Mouse (Mus musculus): Measurements from ENCODE around the gene Rc3h1. TPM values are rescaled to one million over a fixed set of nuclear protein-coding genes. Genes with fewer than 3 reads are reported as not detected.

Rc3h1 gene
- total and polyA plus RNA-seq, 3 experiments, result 1.3 to 53.6 (median 27.0) TPM

DNA sequence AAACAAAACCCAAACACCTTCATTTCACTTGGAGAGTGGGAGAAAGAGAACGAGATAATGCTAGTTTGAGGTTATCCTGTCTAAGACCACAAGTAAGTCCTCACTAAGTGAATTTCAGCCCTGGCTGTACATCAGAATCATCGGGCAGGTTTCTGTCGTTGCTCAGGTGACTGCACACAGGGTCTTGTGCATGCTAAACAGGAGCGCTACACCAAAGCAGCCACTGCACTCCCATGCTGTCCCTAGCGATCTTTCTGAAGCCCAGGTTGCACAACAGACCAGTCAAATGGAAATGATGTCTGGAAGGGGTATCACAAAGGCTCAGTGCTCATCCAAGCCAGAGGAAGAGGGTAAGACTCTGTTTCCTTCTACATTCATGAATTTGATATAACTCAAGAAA, 100.3 kb downstream of the Rc3h1 start:
- H3K4me1 ChIP-seq (ENCODE audit: insufficient read depth, low read depth, low read length), result no peaks in the 10 kb centered on the region
- no peak for DNase-seq (ENCODE audit: low spot score)
- ATAC-seq (ENCODE audit: extremely low read depth, insufficient number of reproducible peaks, low FRiP score, poor library complexity, severe bottlenecking), result no peak
- TF ChIP-seq TAL1 (conservative IDR thresholded peaks at IDR 0.05; ENCODE audit: low read depth, low read length) (no peak), GATA2 (IDR thresholded peaks at IDR 0.05; ENCODE audit: borderline replicate concordance, low read depth, low read length) (no peak), CTCF (IDR thresholded peaks at IDR 0.05; ENCODE audit: low read depth, low read length) (no peak), GATA1 (IDR thresholded peaks at IDR 0.05; ENCODE audit: borderline replicate concordance, low read length) (no peak), POLR2AphosphoS5 (IDR thresholded peaks at IDR 0.05; ENCODE audit: insufficient replicate concordance, low read depth, low read length) (no peak)
- no peak overlapping the region for H3K4me3 ChIP-seq (ENCODE audit: low read depth, low read length)
- no peaks in the 10 kb centered on the region for H3K9me3 ChIP-seq (replicated peaks)
- peaks cover 41% of the 10 kb centered on the region for H3K36me3 ChIP-seq (replicated peaks)
- no peaks in the 10 kb centered on the region for H3K27me3 ChIP-seq (ENCODE audit: insufficient read depth, low read length)

DNA sequence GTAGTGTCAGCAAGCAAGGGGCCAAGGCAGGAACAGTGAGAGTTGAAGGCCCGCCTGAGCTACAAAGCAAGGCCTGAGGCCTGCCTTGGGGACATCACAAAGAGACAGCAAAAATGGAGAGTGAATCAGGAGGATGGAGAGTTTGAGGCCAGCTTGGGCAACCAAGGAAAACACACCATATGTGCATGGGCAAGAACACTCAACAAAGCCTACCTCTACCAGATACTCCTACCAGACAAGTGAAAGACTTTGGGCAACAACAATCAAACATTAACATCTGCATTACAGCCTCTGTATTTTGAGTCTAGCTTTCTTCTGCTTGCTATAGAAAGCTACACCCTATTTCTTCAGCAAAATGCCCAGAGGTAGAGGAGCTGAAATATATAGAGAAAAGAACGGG, 101.8 kb downstream of the Rc3h1 start:
- ATAC-seq (ENCODE audit: extremely low read depth, insufficient number of reproducible peaks, low FRiP score, poor library complexity, severe bottlenecking) (no peak), DNase-seq (ENCODE audit: low spot score) (no peak)
- peaks cover 42% of the 10 kb centered on the region for H3K36me3 ChIP-seq (replicated peaks)
- H3K4me3 ChIP-seq (ENCODE audit: low read depth, low read length), result no peak overlapping the region
- no peaks in the 10 kb centered on the region for H3K27me3 ChIP-seq (ENCODE audit: insufficient read depth, low read length)
- no peak for TF ChIP-seq TAL1 (conservative IDR thresholded peaks at IDR 0.05; ENCODE audit: low read depth, low read length)
- TF ChIP-seq GATA1 (IDR thresholded peaks at IDR 0.05; ENCODE audit: borderline replicate concordance, low read length), result no peak
- no peak for TF ChIP-seq GATA2 (IDR thresholded peaks at IDR 0.05; ENCODE audit: borderline replicate concordance, low read depth, low read length)
- no peak for TF ChIP-seq POLR2AphosphoS5 (IDR thresholded peaks at IDR 0.05; ENCODE audit: insufficient replicate concordance, low read depth, low read length)
- no peak for TF ChIP-seq CTCF (IDR thresholded peaks at IDR 0.05; ENCODE audit: low read depth, low read length)
- no peaks in the 10 kb centered on the region for H3K9me3 ChIP-seq (replicated peaks)
- H3K4me1 ChIP-seq (ENCODE audit: insufficient read depth, low read depth, low read length), result no peaks in the 10 kb centered on the region

DNA sequence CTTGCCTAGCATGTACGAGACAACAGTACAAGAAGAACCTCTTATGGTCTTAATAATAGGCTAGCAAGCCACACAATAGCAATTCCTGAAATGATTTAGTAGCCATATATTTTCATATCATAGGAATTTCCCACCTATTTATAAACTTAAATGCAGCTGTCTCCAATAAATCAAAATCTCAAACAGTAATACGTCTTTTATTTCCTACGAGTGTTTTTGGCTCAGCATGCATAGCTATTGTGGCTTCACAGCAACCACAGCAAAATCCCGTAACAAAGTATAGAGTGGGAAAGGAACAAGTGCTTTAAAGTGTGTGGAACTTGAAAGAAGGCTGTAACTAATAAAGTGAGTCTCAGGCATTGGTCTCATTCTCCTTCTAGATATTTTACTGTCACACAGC, 104.2 kb downstream of the Rc3h1 start:
- Histone ChIP-seq H3K27me3 (ENCODE audit: insufficient read depth, low read length) (no peaks in the 10 kb centered on the region), H3K4me1 (ENCODE audit: insufficient read depth, low read depth, low read length) (no peaks in the 10 kb centered on the region), H3K9me3 (replicated peaks) (no peaks in the 10 kb centered on the region), H3K36me3 (replicated peaks) (peaks cover 27% of the 10 kb centered on the region), H3K4me3 (ENCODE audit: low read depth, low read length) (no peak overlapping the region)
- no peak for ATAC-seq (ENCODE audit: extremely low read depth, insufficient number of reproducible peaks, low FRiP score, poor library complexity, severe bottlenecking)
- TF ChIP-seq CTCF (IDR thresholded peaks at IDR 0.05; ENCODE audit: low read depth, low read length) (no peak), GATA2 (IDR thresholded peaks at IDR 0.05; ENCODE audit: borderline replicate concordance, low read depth, low read length) (no peak), GATA1 (IDR thresholded peaks at IDR 0.05; ENCODE audit: borderline replicate concordance, low read length) (no peak), TAL1 (conservative IDR thresholded peaks at IDR 0.05; ENCODE audit: low read depth, low read length) (no peak), POLR2AphosphoS5 (IDR thresholded peaks at IDR 0.05; ENCODE audit: insufficient replicate concordance, low read depth, low read length) (no peak)
- no peak for DNase-seq (ENCODE audit: low spot score)

DNA sequence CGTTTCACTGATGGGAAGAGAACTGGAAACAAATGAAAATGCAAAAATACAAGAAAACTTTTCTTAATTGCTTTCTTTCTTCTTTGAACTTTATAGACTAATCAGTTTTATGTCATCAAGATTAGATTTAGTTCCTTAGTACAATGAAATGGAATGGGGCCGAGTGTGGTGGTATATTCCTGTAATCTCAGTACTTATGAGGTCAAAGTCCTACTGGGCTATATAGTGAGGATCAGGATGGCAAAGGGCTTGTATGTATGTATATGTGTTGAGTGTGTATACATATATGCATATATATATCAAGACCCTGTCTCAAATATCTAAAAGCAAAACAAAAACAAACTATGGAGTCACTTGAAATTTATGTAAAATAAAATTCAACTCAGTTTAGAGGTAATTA, 110.2 kb downstream of the Rc3h1 start:
- H3K36me3 ChIP-seq (replicated peaks), result peaks cover 40% of the 10 kb centered on the region

DNA sequence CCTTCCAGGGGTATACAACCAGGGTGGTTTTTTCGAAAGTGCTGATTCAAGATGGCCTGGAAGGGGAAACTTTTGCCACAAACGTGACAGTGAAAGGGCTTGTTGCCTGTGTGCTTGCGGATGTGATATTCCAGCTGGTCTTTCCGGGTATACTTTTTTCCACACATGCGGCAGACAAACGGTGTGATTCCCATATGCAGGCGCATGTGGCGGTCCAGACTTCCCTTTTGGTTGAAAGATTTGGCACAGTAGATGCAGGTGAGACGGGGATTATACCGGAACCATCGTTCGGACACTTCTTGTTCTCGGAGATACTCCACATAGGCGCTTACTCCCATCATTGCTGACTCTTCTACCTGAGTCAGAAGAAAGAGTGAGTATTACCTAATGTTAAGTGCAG, 113.8 kb downstream of the Rc3h1 start:
- ATAC-seq (ENCODE audit: extremely low read depth, insufficient number of reproducible peaks, low FRiP score, poor library complexity, severe bottlenecking), result no peak

More for the DNA sequence above, 110.2 kb downstream of the Rc3h1 start:
- DNase-seq (ENCODE audit: low spot score) (no peak), ATAC-seq (ENCODE audit: extremely low read depth, insufficient number of reproducible peaks, low FRiP score, poor library complexity, severe bottlenecking) (no peak)
- Histone ChIP-seq H3K4me3 (ENCODE audit: low read depth, low read length) (no peak overlapping the region), H3K27me3 (ENCODE audit: insufficient read depth, low read length) (no peaks in the 10 kb centered on the region), H3K9me3 (replicated peaks) (no peaks in the 10 kb centered on the region), H3K4me1 (ENCODE audit: insufficient read depth, low read depth, low read length) (no peaks in the 10 kb centered on the region)
- no peak for TF ChIP-seq GATA1 (IDR thresholded peaks at IDR 0.05; ENCODE audit: borderline replicate concordance, low read length)
- TF ChIP-seq GATA2 (IDR thresholded peaks at IDR 0.05; ENCODE audit: borderline replicate concordance, low read depth, low read length), result no peak
- no peak for TF ChIP-seq POLR2AphosphoS5 (IDR thresholded peaks at IDR 0.05; ENCODE audit: insufficient replicate concordance, low read depth, low read length)
- no peak for TF ChIP-seq CTCF (IDR thresholded peaks at IDR 0.05; ENCODE audit: low read depth, low read length)

More for the DNA sequence above, 113.8 kb downstream of the Rc3h1 start:
- H3K4me3 ChIP-seq (ENCODE audit: low read depth, low read length), result no peak overlapping the region
- no peaks in the 10 kb centered on the region for H3K4me1 ChIP-seq (ENCODE audit: insufficient read depth, low read depth, low read length)
- H3K9me3 ChIP-seq (replicated peaks), result no peaks in the 10 kb centered on the region
- peaks cover 36% of the 10 kb centered on the region for H3K36me3 ChIP-seq (replicated peaks)
- no peak for TF ChIP-seq TAL1 (conservative IDR thresholded peaks at IDR 0.05; ENCODE audit: low read depth, low read length)
- TF ChIP-seq GATA2 (IDR thresholded peaks at IDR 0.05; ENCODE audit: borderline replicate concordance, low read depth, low read length), result no peak
- TF ChIP-seq CTCF (IDR thresholded peaks at IDR 0.05; ENCODE audit: low read depth, low read length), result no peak
- no peak for TF ChIP-seq POLR2AphosphoS5 (IDR thresholded peaks at IDR 0.05; ENCODE audit: insufficient replicate concordance, low read depth, low read length)
- TF ChIP-seq GATA1 (IDR thresholded peaks at IDR 0.05; ENCODE audit: borderline replicate concordance, low read length), result no peak
- DNase-seq (ENCODE audit: low spot score), result no peak
- no peaks in the 10 kb centered on the region for H3K27me3 ChIP-seq (ENCODE audit: insufficient read depth, low read length)

Other genes with a start within 250 kb of the Rc3h1 start
- 256 and 302 TPM in 2 replicates for gene Rabgap1l, start 113.2 kb upstream of the Rc3h1 start, total RNA-seq (2014; fragmentation: Nextera tagmentation)
- 237 and 325 TPM in 2 replicates for gene Rabgap1l, start 113.2 kb upstream of the Rc3h1 start, total RNA-seq (2017)
- gene Rabgap1l, start 113.2 kb upstream of the Rc3h1 start, polyA plus RNA-seq (2012), result 11.8 and 12.9 TPM in 2 replicates
- gene Serpinc1, start 72.2 kb downstream of the Rc3h1 start, total RNA-seq (2014; fragmentation: Nextera tagmentation), result 1.3 and 1.8 TPM in 2 replicates
- 0.81 and 1.2 TPM in 2 replicates for gene Serpinc1, start 72.2 kb downstream of the Rc3h1 start, total RNA-seq (2017)
- gene Serpinc1, start 72.2 kb downstream of the Rc3h1 start, polyA plus RNA-seq (2012), result 0.13 and 0.17 TPM in 2 replicates
- gene Zbtb37, start 128.4 kb downstream of the Rc3h1 start, total RNA-seq (2014; fragmentation: Nextera tagmentation), result 11.1 and 11.6 TPM in 2 replicates
- 5.8 and 8.5 TPM in 2 replicates for gene Zbtb37, start 128.4 kb downstream of the Rc3h1 start, total RNA-seq (2017)
- 0.08 and 0.21 TPM in 2 replicates for gene Zbtb37, start 128.4 kb downstream of the Rc3h1 start, polyA plus RNA-seq (2012)
- gene Dars2, start 164.2 kb downstream of the Rc3h1 start, total RNA-seq (2014; fragmentation: Nextera tagmentation), result 35.2 and 41.1 TPM in 2 replicates
- 36.2 and 39.1 TPM in 2 replicates for gene Dars2, start 164.2 kb downstream of the Rc3h1 start, total RNA-seq (2017)
- 3.8 and 4.3 TPM in 2 replicates for gene Dars2, start 164.2 kb downstream of the Rc3h1 start, polyA plus RNA-seq (2012)
- 19.3 and 20.6 TPM in 2 replicates for gene Cenpl, start 164.3 kb downstream of the Rc3h1 start, total RNA-seq (2014; fragmentation: Nextera tagmentation)
- gene Cenpl, start 164.3 kb downstream of the Rc3h1 start, total RNA-seq (2017), result 4.5 and 6.4 TPM in 2 replicates
- gene Cenpl, start 164.3 kb downstream of the Rc3h1 start, polyA plus RNA-seq (2012), result 8.6 and 9.0 TPM in 2 replicates
- 52.5 and 56.2 TPM in 2 replicates for gene Klhl20, start 225.1 kb downstream of the Rc3h1 start, total RNA-seq (2014; fragmentation: Nextera tagmentation)
- 23.7 and 27.3 TPM in 2 replicates for gene Klhl20, start 225.1 kb downstream of the Rc3h1 start, total RNA-seq (2017)
- 1.6 and 2.9 TPM in 2 replicates for gene Klhl20, start 225.1 kb downstream of the Rc3h1 start, polyA plus RNA-seq (2012)
- gene Ankrd45, start 236.3 kb downstream of the Rc3h1 start, total RNA-seq (2014; fragmentation: Nextera tagmentation), result not detected in 2 replicates
- 0.06 and 0.11 TPM in 2 replicates for gene Ankrd45, start 236.3 kb downstream of the Rc3h1 start, total RNA-seq (2017)
- not detected in 2 replicates for gene Ankrd45, start 236.3 kb downstream of the Rc3h1 start, polyA plus RNA-seq (2012)

All from G1E (cell line).